Mouse (Mus musculus): ENCODE data around the gene Vmn1r95. TPM values are rescaled to one million over a fixed set of nuclear protein-coding genes. Genes with fewer than 3 reads are reported as not detected.
"Not testable (repeated sequence)": the region's sequence is repeated elsewhere in the genome, so short reads cannot be mapped to it uniquely, and the experiment has no call there.

Vmn1r95 gene
- total RNA-seq (2022): not detected

GRCm38 (mm10) chr7:20193410-20193809 lies at the start of gene Vmn1r95:
TSS of gene Vmn1r95 (plus strand) at chr7:20193710.
- DNase-seq (ENCODE audit: low spot score in 2 of 2): not testable (repeated sequence)

GRCm38 (mm10) chr7:20168277-20168676 lies 25.2 kb upstream of the Vmn1r95 start, which contains the start of gene Vmn1r94:
TSS of gene Vmn1r94 (minus strand) at chr7:20168377.
- DNase-seq (ENCODE audit: low spot score in 2 of 2): not testable (repeated sequence)

DNA sequence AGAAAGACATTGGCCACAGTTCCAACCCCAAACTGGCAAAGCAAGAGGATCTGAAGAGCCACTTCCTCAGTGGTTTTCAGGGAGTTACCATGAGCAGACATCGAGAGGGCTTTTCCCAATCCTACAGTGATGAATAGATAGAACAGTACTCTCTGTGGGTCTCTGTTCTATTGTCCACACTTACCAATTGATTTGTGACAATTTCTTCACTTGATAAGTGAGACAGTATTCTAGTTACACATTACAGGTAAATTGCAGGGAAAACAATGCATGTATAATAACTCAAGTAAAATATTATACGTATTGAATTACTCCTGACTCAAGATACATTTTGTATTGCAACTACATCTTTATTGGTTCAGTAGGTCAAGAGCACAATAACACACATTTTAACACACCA lies 12.0 kb downstream of the Vmn1r95 start, which contains the start of gene Gm6164:
Gene Gm6164, minus strand, starts transcription at position 101 of the 400 bp plus-strand sequence.
- not testable (repeated sequence) for DNase-seq (ENCODE audit: low spot score in 2 of 2)

DNA sequence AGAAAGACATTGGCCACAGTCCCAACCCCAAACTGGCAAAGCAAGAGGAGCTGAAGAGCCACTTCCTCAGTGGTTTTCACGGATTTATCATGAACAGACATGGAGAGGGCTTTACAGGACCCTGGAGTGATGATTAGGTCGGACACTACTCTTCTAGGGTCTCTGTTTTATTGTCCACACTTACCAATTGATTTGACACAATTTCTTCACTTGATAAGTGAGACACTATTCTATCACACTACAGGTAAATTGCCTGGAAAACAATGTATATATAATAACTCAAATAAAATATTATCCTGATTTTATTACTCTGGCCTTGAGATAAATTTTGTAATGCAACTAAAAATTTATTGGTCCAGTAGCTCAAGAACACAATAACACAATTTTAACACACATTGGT lies 40.2 kb downstream of the Vmn1r95 start, which contains the start of gene Gm4498:
Gene Gm4498, minus strand, starts transcription at position 101 of the 400 bp plus-strand sequence.
- DNase-seq (ENCODE audit: low spot score in 2 of 2): not testable (repeated sequence)

Other genes starting within 250 kb of the Vmn1r95 start
- gene Igsf23, start 243.0 kb upstream of the Vmn1r95 start, total RNA-seq (2022): not detected
- gene Ceacam20, start 228.3 kb upstream of the Vmn1r95 start, total RNA-seq (2022): not detected
- not detected for gene Nlrp9b, start 202.2 kb upstream of the Vmn1r95 start, total RNA-seq (2022)
- not detected for gene Vmn1r91, start 94.0 kb upstream of the Vmn1r95 start, total RNA-seq (2022)
- gene Gm16442, start 71.1 kb upstream of the Vmn1r95 start, total RNA-seq (2022): not detected
- gene Vmn1r93, start 54.6 kb upstream of the Vmn1r95 start, total RNA-seq (2022): not detected
- not detected for gene Vmn1r94, start 25.3 kb upstream of the Vmn1r95 start, total RNA-seq (2022)
- not detected for gene Gm6164, start 11.9 kb downstream of the Vmn1r95 start, total RNA-seq (2022)
- not detected for gene Gm4498, start 40.1 kb downstream of the Vmn1r95 start, total RNA-seq (2022)
- gene Gm5890, start 69.1 kb downstream of the Vmn1r95 start, total RNA-seq (2022): not detected
- gene Gm4133, start 140.4 kb downstream of the Vmn1r95 start, total RNA-seq (2022): not detected
- not detected for gene Gm5728, start 181.7 kb downstream of the Vmn1r95 start, total RNA-seq (2022)
- gene Vmn1r100, start 224.2 kb downstream of the Vmn1r95 start, total RNA-seq (2022): not detected
- not detected for gene Vmn1r101, start 248.9 kb downstream of the Vmn1r95 start, total RNA-seq (2022)

Measured in gastrocnemius, adult 8-10 months (tissue).